Mouse (Mus musculus) stomach, embryonic 16.5 days (tissue): Measurements from ENCODE around the gene Spata13. TPM values are rescaled to one million over a fixed set of nuclear protein-coding genes. Genes with fewer than 3 reads are reported as not detected.

Experiments used
- ATAC-seq: fragments of 200-750 bp; cut with Nextera tagmentation; 2 replicates; pipeline ENCODE4 v1.8.0; 2017; ENCODE audit warnings: moderate number of reproducible peaks, moderate TSS enrichment; ENCODE audit not compliant: insufficient read depth, low FRiP score
- H3K27ac ChIP-seq: fragments of 300-500 bp; sonication (generic); 2 replicates; pipeline ENCODE4 v1.5.1; 2014; ENCODE audit warnings: low read length
- H3K27me3 ChIP-seq: fragments of 300-500 bp; sonication (generic); 2 replicates; pipeline ENCODE4 v1.6.1; 2014; ENCODE audit warnings: low read length, control low read depth, mixed read lengths; ENCODE audit not compliant: control insufficient read depth, insufficient read depth
- H3K36me3 ChIP-seq: fragments of 300-500 bp; sonication (generic); 2 replicates; pipeline ENCODE4 v1.6.1; 2014; ENCODE audit warnings: low read length; ENCODE audit not compliant: control insufficient read depth, insufficient read depth
- H3K4me1 ChIP-seq: fragments of 300-500 bp; sonication (generic); 2 replicates; pipeline ENCODE4 v1.6.1; 2014; ENCODE audit warnings: low read length, control low read depth, mixed read lengths; ENCODE audit not compliant: control insufficient read depth, insufficient read depth
- H3K4me2 ChIP-seq: fragments of 300-500 bp; sonication (generic); 2 replicates; pipeline ENCODE4 v1.6.1; 2014; ENCODE audit warnings: low read depth, low read length, mixed read lengths
- H3K4me3 ChIP-seq: fragments of 300-500 bp; sonication (generic); replicated peaks from 2 replicates; pipeline ENCODE4 v1.5.1; 2014; ENCODE audit warnings: mild to moderate bottlenecking, low read length
- H3K9ac ChIP-seq: fragments of 300-500 bp; sonication (generic); 2 replicates; pipeline ENCODE4 v1.6.1; 2014; ENCODE audit warnings: low read length
- H3K9me3 ChIP-seq: fragments of 300-500 bp; sonication (generic); replicated peaks from 2 replicates; pipeline ENCODE4 v1.6.1; 2016; ENCODE audit warnings: low read length, control low read depth; ENCODE audit not compliant: control insufficient read depth
- WGBS: fragments of 180-500 bp; shearing (Covaris S2); extraction: QIAGEN DNeasy Blood & Tissue Kit; methylation state at CpG from one replicate; pipeline ENCODE4 v1.1.7; 2014; 5-methylcytosine and 5-hydroxymethylcytosine counted together
- polyA plus RNA-seq: library from polyadenylated mRNA; unstranded; fragments of >200 nt; fragmentation: Nextera tagmentation; extraction: Ambion mirVana; gene quantifications from 2 replicates; pipeline ENCODE4 v1.2.1, GENCODE M21; 2015

Spata13 gene
- polyA plus RNA-seq, 1 experiment from 2014 or later = 23.2 TPM

DNA sequence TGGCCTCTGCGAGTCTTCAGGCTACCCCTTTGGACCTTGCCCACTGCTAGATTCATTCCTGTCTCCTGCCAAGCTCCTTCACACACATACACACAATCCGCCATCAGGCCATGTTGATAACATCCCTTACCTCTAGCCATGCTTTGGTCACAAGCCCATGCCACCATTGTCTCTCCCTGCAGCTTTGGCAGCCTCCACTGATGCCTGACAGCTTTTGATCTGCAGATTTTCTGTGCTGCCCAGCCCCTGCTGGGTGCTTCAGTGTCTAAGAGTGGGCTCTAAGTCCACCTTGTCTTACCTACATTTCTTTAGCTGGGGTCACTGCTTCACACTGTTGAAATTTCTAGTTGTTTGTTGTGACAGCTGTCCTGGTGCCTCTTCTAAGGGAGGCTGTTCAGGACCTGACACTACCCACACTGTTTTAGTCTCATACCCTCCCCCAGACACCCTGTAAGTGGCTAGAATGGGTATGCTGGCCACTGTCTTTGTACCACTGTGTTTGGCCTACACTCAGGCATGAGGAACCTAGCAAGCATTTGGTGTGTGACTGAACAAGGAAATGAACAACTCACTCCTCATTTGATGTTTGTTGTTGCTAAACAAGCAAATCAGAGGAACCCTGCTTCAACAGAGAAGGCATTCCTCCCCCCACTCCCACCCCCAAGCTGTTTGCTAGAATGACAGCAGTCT, 43.0 kb downstream of the Spata13 start:
- H3K27ac ChIP-seq = no peak overlapping the region
- H3K4me1 ChIP-seq = no peaks in the 10 kb centered on the region; the same call in 1 of the 2 replicates
- H3K9me3 ChIP-seq = no peaks in the 10 kb centered on the region
- H3K36me3 ChIP-seq = no peaks in the 10 kb centered on the region
- 92% methylated on average over 2 of the region's 2 CpGs for WGBS
- no peak overlapping the region for H3K9ac ChIP-seq
- H3K4me2 ChIP-seq = no peak overlapping the region
- no peak overlapping the region for H3K4me3 ChIP-seq
- no peaks in the 10 kb centered on the region for H3K27me3 ChIP-seq
- ATAC-seq = no peak

DNA sequence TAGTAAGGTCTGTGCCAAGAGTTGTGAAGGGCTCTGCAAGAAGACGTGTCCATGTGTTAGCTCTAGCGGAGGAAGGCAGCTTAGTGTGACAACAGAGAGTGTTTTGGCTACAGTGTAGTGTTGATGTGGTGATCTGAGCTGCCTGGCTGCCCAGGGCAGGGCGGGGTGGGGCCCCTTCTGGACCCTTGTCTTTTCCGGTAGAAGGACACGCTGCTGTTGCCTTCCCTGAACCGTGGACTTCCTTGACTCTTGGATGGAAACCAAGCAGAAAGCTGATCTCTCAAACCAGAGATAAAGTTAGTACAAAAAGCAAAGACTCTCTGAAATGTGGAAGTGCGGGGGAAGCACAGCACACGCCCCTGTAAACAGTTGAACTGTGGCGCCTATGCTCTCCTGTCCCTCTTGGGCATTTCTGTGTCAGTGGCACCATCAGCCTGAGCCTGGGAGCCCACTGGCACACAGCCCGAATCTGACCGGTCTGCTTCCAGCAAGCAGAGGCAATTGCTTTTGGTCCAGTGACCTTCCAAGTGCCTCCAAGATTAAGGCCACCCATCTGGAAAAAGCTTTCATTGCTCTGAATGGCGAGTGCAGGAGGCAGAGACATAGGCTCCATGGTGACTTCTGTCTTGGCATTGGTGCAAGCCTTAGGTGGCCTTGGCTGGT, 48.7 kb downstream of the Spata13 start:
- no peak overlapping the region for H3K27ac ChIP-seq
- ATAC-seq = peak; percentile 37; the same call in 1 of the 2 replicates
- H3K9me3 ChIP-seq = no peaks in the 10 kb centered on the region
- H3K27me3 ChIP-seq = no peaks in the 10 kb centered on the region
- peaks cover 10% of the 10 kb centered on the region for H3K4me1 ChIP-seq
- no peak overlapping the region for H3K9ac ChIP-seq
- WGBS = 63% methylated on average over 12 of the region's 12 CpGs
- H3K36me3 ChIP-seq = no peaks in the 10 kb centered on the region
- H3K4me3 ChIP-seq = no peak overlapping the region
- no peak overlapping the region for H3K4me2 ChIP-seq

DNA sequence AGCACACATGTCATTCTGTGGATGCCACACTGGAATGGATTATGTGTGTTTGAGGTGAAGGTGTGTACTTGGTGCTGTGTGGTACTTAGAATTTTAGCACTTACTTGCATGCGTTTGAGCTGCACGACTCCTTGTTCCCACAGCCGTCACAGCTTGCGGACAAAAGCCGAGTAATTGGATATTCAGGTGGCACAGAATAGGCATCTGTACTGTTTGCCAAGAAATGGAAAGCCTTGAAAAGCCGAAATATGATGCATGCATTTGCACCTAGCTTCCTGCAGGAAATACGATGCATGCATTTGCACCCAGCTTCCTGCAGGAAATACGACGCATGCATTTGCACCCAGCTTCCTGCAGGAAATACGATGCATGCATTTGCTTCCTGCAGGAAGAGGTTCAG, 50.2 kb downstream of the Spata13 start:
- Histone ChIP-seq H3K4me2 (no peak overlapping the region), H3K4me1 (peaks cover 10% of the 10 kb centered on the region), H3K27ac (no peak overlapping the region), H3K36me3 (no peaks in the 10 kb centered on the region), H3K9ac (no peak overlapping the region), H3K4me3 (no peak overlapping the region), H3K9me3 (no peaks in the 10 kb centered on the region), H3K27me3 (no peaks in the 10 kb centered on the region)
- no peak for ATAC-seq
- WGBS = 67% methylated on average over 10 of the region's 10 CpGs

DNA sequence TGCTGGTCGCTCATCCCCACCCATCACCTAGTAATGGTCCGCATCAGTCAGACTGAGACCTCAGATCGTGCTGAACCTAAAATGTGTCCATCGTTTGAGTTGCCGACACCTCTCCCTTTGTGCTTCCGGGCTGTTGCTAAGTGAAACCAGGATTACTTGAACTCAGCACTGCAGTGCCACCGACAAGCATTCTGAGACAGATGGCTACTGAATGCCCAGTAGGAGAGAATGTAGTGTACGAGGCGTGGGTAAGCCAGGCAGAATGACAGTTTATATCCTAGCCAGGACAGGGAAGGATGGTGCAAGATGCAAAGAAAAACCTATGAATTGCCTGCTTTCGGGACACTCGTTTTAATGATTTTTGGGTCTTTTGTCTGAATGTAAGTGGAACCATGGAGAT, 52.9 kb downstream of the Spata13 start:
- Histone ChIP-seq H3K27ac (no peak overlapping the region), H3K4me3 (no peak overlapping the region), H3K36me3 (no peaks in the 10 kb centered on the region), H3K4me2 (no peak overlapping the region), H3K9ac (no peak overlapping the region), H3K9me3 (no peaks in the 10 kb centered on the region), H3K4me1 (peaks cover 10% of the 10 kb centered on the region), H3K27me3 (no peaks in the 10 kb centered on the region)
- no peak for ATAC-seq
- 85% methylated on average over 11 of the region's 11 CpGs for WGBS

DNA sequence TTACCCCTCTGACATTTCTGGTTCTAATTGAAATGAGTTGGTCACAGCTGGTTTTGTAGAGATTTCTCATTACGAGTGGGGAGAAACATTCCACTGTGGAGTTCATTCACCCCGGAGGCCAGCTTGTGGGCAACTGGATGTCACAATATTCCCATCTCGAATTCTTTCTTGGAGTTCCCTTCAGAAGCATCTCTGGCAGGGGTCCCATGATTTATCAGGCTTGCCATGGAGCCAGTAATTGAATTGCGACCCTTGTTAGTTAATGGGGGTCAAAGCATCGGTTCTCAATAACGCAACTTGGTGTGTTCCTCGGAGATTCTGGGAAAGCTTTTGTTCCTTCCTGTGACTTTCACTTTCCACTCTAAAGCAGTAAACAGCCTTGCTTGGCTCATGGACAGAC, 53.4 kb downstream of the Spata13 start:
- no peak overlapping the region for H3K9ac ChIP-seq
- ATAC-seq = no peak
- H3K36me3 ChIP-seq = no peaks in the 10 kb centered on the region
- H3K4me3 ChIP-seq = no peak overlapping the region
- H3K9me3 ChIP-seq = no peaks in the 10 kb centered on the region
- no peaks in the 10 kb centered on the region for H3K27me3 ChIP-seq
- H3K27ac ChIP-seq = no peak overlapping the region
- WGBS = 54% methylated on average over 7 of the region's 7 CpGs
- peaks cover 10% of the 10 kb centered on the region for H3K4me1 ChIP-seq
- peak overlapping the region; percentile 18; the same call in 1 of the 2 replicates for H3K4me2 ChIP-seq

DNA sequence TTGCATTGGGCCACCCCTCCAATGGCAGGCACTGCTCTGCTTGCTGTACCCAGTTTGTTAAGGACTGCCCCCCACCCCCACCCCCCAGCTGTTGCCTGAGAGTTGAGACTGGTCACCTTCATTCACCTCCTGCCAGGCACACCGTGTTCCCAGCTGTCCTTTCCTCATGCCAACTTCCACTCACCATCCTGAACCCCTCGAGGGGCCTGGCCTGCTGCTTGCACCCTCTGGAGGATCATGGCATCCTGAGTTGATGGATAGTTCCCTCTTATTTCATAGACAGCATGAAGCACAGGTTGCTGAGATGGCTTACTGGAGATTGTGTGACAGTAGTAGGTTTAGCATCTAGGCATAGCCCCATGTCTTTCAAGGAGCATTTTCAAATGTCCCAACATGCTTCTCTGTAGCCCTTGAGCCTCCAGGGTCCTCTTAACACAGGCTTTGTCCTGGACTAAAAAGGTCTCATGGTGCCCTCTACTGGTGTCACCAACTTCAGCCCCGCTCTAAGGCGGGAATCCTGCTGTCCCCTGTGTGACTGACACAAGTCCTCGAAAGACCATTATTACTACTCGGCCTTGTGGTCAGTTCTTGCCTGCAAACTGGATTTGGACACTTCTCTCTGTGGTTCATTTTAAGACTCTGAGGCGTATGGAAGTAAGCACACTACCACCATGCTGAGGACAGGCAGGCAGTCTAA, 54.9 kb downstream of the Spata13 start:
- H3K4me2 ChIP-seq = no peak overlapping the region
- H3K9ac ChIP-seq = no peak overlapping the region
- H3K36me3 ChIP-seq = no peaks in the 10 kb centered on the region
- H3K9me3 ChIP-seq = no peaks in the 10 kb centered on the region
- no peaks in the 10 kb centered on the region for H3K27me3 ChIP-seq
- H3K4me1 ChIP-seq = peaks cover 9% of the 10 kb centered on the region; the same call in 1 of the 2 replicates
- 34% methylated on average over 7 of the region's 7 CpGs for WGBS
- H3K27ac ChIP-seq = no peak overlapping the region
- H3K4me3 ChIP-seq = no peak overlapping the region
- ATAC-seq = peak; percentile 41; the same call in 1 of the 2 replicates

DNA sequence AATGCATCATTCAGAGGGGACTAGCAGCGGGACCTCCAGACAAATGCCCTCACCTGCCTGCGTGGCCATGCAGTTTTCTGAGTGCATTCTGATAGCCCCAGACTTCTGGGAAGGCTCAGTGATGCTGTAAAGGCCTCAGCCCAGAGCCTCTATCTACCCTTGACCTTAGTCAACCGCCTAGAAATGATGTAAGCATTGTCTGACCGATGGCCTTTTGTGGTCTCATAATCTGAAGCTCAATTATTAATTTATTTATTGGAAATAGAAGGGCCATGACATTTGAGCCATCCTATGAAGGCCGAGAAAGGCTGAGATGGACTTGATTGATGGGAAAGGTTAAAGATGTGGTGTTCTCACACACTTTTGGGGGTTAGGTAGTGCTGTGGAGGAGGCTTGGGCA, 56.0 kb downstream of the Spata13 start:
- no peaks in the 10 kb centered on the region for H3K9me3 ChIP-seq
- no peak overlapping the region for H3K9ac ChIP-seq
- H3K4me3 ChIP-seq = no peak overlapping the region
- no peaks in the 10 kb centered on the region for H3K36me3 ChIP-seq
- no peak for ATAC-seq
- WGBS = 84% methylated on average over 5 of the region's 5 CpGs
- H3K4me1 ChIP-seq = peaks cover 12% of the 10 kb centered on the region; the same call in 1 of the 2 replicates
- no peak overlapping the region for H3K27ac ChIP-seq
- no peaks in the 10 kb centered on the region for H3K27me3 ChIP-seq
- H3K4me2 ChIP-seq = no peak overlapping the region

DNA sequence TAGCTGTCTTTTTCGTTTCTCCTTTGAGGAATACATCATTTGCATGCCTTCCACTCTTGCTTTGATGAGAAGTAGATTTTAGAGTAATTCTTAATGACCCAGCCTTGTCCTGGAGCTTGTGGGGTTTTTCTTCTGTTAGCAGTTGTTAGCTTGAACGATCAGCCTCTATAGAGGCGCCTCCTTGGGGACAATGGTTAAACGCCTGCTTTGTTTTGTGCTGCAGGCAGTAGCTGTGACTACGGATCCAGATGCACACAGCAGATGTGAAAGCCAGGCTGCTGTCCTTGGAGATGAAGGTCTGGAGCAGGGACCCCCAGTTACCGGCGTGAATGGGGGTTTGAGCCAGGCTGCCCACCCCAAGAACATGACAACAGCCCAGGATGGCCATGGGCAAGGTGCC, 56.8 kb downstream of the Spata13 start:
- WGBS = 86% methylated on average over 7 of the region's 7 CpGs
- H3K27me3 ChIP-seq = no peaks in the 10 kb centered on the region
- no peak overlapping the region for H3K27ac ChIP-seq
- no peaks in the 10 kb centered on the region for H3K9me3 ChIP-seq
- H3K9ac ChIP-seq = no peak overlapping the region
- H3K4me2 ChIP-seq = no peak overlapping the region
- H3K36me3 ChIP-seq = no peaks in the 10 kb centered on the region
- H3K4me1 ChIP-seq = peaks cover 12% of the 10 kb centered on the region; the same call in 1 of the 2 replicates
- no peak for ATAC-seq
- H3K4me3 ChIP-seq = no peak overlapping the region

DNA sequence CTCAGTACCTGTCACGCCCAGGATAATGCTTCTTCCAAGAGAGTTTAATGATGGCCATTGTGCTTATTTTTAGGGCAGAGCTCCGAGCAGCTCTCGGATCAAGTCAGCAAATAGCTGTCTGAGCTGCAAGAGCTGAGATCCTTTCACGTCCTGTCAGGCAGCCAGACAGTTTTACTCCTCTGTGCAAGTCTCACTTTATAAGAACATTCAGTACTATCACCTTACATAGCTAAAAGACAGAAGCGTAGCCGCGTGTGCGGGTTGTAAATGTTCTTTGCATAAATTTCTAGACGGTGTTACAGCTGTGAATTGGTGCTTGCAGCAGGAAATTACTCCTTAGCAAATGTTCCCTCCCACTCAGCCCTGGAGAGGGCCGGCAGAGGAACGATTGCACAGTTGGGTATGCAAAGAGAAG, 59.3 kb downstream of the Spata13 start:
- H3K27me3 ChIP-seq = no peaks in the 10 kb centered on the region
- no peaks in the 10 kb centered on the region for H3K36me3 ChIP-seq
- no peaks in the 10 kb centered on the region for H3K9me3 ChIP-seq
- H3K9ac ChIP-seq = 0 out of 2 replicates have a peak overlapping the region, but pooled peaks have one; percentile 3
- no peak overlapping the region for H3K4me3 ChIP-seq
- 0 out of 2 replicates have a peak, but pooled peaks have one; percentile 12 for ATAC-seq
- WGBS = 36% methylated on average over 11 of the region's 11 CpGs
- H3K27ac ChIP-seq = peak overlapping the region; percentile 51
- no peak overlapping the region for H3K4me2 ChIP-seq
- peaks cover 10% of the 10 kb centered on the region; the same call in 1 of the 2 replicates for H3K4me1 ChIP-seq
